ENCODE assay signal across 12 mouse cellular contexts in the genomic region with DNA sequence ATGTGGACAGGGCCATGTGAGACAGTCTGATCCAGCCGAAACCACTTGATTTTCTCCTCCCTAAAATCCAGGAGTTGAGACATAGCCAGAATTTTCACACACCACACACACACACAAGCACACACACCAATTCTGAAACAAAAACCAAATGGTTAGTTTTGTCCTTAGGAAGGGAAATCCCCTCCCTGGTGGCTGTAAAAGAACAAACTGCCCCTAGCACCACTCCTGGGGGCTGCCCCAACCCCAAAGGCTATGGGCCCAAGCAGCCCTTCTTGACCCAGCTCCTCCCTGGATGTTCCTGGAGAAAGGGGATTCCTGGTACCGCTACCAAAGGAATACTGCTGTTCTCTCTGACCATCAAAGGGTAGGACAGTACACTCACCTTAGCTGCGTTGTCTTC.
"Had no signal": no experiment of that assay in that cellular context is flagged by ENCODE, and none has a peak within 500 bp of the region (broad histone marks: within the 10 kb centered on the region; RNA-seq: fewer than 3 reads in every experiment).

No protein-coding gene starts in this region.

- H3K27ac ChIP-seq: kidney, embryonic 15.5 days; limb, embryonic 10.5 days; liver, embryonic 15.5 days; midbrain, embryonic 13.5 days had no signal

- H3K4me2 ChIP-seq: kidney, embryonic 15.5 days; liver, embryonic 11.5 days; liver, embryonic 15.5 days; midbrain, embryonic 13.5 days had no signal

- ATAC-seq: intestine, embryonic 16.5 days; lung, postnatal 0 days; midbrain, embryonic 13.5 days had no signal

- DNase-seq: lung, adult 2 months; lung, postnatal 36 days; right cerebral cortex, postnatal 25 days; thymus, adult 2 months; thymus, postnatal 25 days had no signal

- H3K9ac ChIP-seq: kidney, embryonic 15.5 days; liver, embryonic 15.5 days; midbrain, embryonic 13.5 days had no signal

- H3K9me3 ChIP-seq: kidney, embryonic 15.5 days; limb, embryonic 10.5 days; liver, embryonic 15.5 days; midbrain, embryonic 13.5 days had no signal

- H3K27me3 ChIP-seq: kidney, embryonic 15.5 days; liver, embryonic 15.5 days; midbrain, embryonic 13.5 days had no signal

- H3K4me3 ChIP-seq: kidney, embryonic 15.5 days; limb, embryonic 10.5 days; liver, embryonic 15.5 days; midbrain, embryonic 13.5 days had no signal
